Mouse (Mus musculus): Measurements from ENCODE around the gene Trcg1. TPM values are rescaled to one million over a fixed set of nuclear protein-coding genes. Genes with fewer than 3 reads are reported as not detected.

Trcg1 gene
- polyA plus RNA-seq, 1 experiment, result not detected

- H3K27ac ChIP-seq (ENCODE audit: insufficient read depth, low read length), result no peak overlapping the region
- no peaks in the 10 kb centered on the region for H3K27me3 ChIP-seq (ENCODE audit: control insufficient read depth, insufficient read depth, low read length)
- DNase-seq, result no peak
- no peak for TF ChIP-seq POLR2A (IDR thresholded peaks at IDR 0.05; ENCODE audit: borderline replicate concordance, insufficient read depth, low read length)
- TF ChIP-seq CTCF (IDR thresholded peaks at IDR 0.05; ENCODE audit: borderline replicate concordance, insufficient read depth, low read depth, low read length), result no peak
- no peaks in the 10 kb centered on the region for H3K4me1 ChIP-seq (ENCODE audit: control insufficient read depth, insufficient read depth, low read length)
- 72% methylated on average over 5 of the region's 5 CpGs for WGBS
- no peak overlapping the region for H3K4me3 ChIP-seq (replicated peaks; ENCODE audit: insufficient read depth, low read depth, low read length)
Observed at GRCm38 (mm10) chr9:57227203-57227602, 9.2 kb upstream of the Trcg1 start.

GRCm38 (mm10) chr9:57228186-57228585, 8.2 kb upstream of the Trcg1 start:
- TF ChIP-seq POLR2A (IDR thresholded peaks at IDR 0.05; ENCODE audit: borderline replicate concordance, insufficient read depth, low read length) (no peak), CTCF (IDR thresholded peaks at IDR 0.05; ENCODE audit: borderline replicate concordance, insufficient read depth, low read depth, low read length) (no peak)
- Histone ChIP-seq H3K27ac (ENCODE audit: insufficient read depth, low read length) (no peak overlapping the region), H3K4me1 (ENCODE audit: control insufficient read depth, insufficient read depth, low read length) (no peaks in the 10 kb centered on the region), H3K4me3 (replicated peaks; ENCODE audit: insufficient read depth, low read depth, low read length) (no peak overlapping the region), H3K27me3 (ENCODE audit: control insufficient read depth, insufficient read depth, low read length) (no peaks in the 10 kb centered on the region)
- no peak for DNase-seq
- 66% methylated on average over 4 of the region's 4 CpGs for WGBS

DNA sequence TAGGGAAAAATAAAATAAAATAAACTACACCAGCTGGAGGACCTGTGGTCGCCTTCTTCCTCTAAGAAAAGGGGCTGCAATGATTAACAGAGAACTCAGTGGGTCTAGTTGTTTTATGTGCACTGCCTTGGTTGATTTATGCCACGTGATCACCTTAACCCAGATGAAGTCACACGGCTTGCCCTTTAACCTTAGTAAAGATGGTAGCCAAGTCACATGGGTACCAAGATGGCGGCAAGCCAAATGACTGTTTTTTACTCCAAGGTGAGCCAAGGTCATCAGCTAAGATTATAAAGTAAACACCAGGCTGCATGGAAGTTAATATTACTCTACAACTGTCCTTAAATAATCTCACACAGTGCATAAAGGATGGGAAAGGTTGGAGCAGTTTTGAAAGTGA, 6.6 kb upstream of the Trcg1 start:
- Histone ChIP-seq H3K4me3 (replicated peaks; ENCODE audit: insufficient read depth, low read depth, low read length) (no peak overlapping the region), H3K27ac (ENCODE audit: insufficient read depth, low read length) (no peak overlapping the region), H3K4me1 (ENCODE audit: control insufficient read depth, insufficient read depth, low read length) (no peaks in the 10 kb centered on the region), H3K27me3 (ENCODE audit: control insufficient read depth, insufficient read depth, low read length) (no peaks in the 10 kb centered on the region)
- TF ChIP-seq POLR2A (IDR thresholded peaks at IDR 0.05; ENCODE audit: borderline replicate concordance, insufficient read depth, low read length) (no peak), CTCF (IDR thresholded peaks at IDR 0.05; ENCODE audit: borderline replicate concordance, insufficient read depth, low read depth, low read length) (no peak)
- DNase-seq, result no peak
- WGBS, result 68% methylated on average over 4 of the region's 4 CpGs

GRCm38 (mm10) chr9:57230146-57230783, 6.1 kb upstream of the Trcg1 start:
- no peak overlapping the region for H3K27ac ChIP-seq (ENCODE audit: insufficient read depth, low read length)
- no peak for DNase-seq
- no peak for TF ChIP-seq CTCF (IDR thresholded peaks at IDR 0.05; ENCODE audit: borderline replicate concordance, insufficient read depth, low read depth, low read length)
- no peak for TF ChIP-seq POLR2A (IDR thresholded peaks at IDR 0.05; ENCODE audit: borderline replicate concordance, insufficient read depth, low read length)
- H3K4me3 ChIP-seq (replicated peaks; ENCODE audit: insufficient read depth, low read depth, low read length), result no peak overlapping the region
- H3K27me3 ChIP-seq (ENCODE audit: control insufficient read depth, insufficient read depth, low read length), result no peaks in the 10 kb centered on the region
- H3K4me1 ChIP-seq (ENCODE audit: control insufficient read depth, insufficient read depth, low read length), result no peaks in the 10 kb centered on the region
- WGBS, result 76% methylated on average over 9 of the region's 9 CpGs

- Histone ChIP-seq H3K4me3 (replicated peaks; ENCODE audit: insufficient read depth, low read depth, low read length) (no peak overlapping the region), H3K4me1 (ENCODE audit: control insufficient read depth, insufficient read depth, low read length) (no peaks in the 10 kb centered on the region), H3K27ac (ENCODE audit: insufficient read depth, low read length) (no peak overlapping the region), H3K27me3 (ENCODE audit: control insufficient read depth, insufficient read depth, low read length) (no peaks in the 10 kb centered on the region)
- DNase-seq, result no peak
- 74% methylated on average over 8 of the region's 8 CpGs for WGBS
- no peak for TF ChIP-seq POLR2A (IDR thresholded peaks at IDR 0.05; ENCODE audit: borderline replicate concordance, insufficient read depth, low read length)
- no peak for TF ChIP-seq CTCF (IDR thresholded peaks at IDR 0.05; ENCODE audit: borderline replicate concordance, insufficient read depth, low read depth, low read length)
Observed at GRCm38 (mm10) chr9:57231536-57232255, 4.7 kb upstream of the Trcg1 start.

DNA sequence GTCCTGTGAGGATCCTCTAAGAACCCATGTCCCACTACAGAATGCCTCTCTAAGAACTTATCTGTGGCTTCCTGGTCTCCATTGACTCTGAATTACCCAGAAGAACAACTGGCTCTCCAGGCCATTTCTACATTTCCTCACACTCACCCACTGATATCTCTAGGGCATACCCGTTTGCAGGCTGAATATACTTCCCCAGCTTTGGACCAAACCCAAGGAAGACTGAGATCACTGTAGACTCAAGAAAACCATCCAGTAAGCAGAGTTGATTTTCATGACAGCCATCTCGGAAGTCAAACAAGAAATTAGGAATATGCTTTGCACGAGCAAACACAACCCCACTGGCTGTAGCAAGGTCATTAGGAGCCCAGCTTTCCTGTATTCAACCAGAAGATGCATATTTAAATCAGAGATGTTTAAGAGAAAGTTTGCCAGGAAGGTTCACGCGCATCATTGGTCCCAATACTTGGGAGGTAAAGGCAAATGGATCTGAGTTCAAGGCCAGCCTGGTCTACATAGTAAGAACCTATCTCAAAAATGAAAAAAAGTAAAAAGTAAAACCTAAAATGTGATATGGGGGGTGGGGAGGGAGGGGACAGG, 3.9 kb upstream of the Trcg1 start:
- WGBS, result 82% methylated on average over 5 of the region's 5 CpGs
- no peak overlapping the region for H3K4me3 ChIP-seq (replicated peaks; ENCODE audit: insufficient read depth, low read depth, low read length)
- no peak for DNase-seq
- H3K27me3 ChIP-seq (ENCODE audit: control insufficient read depth, insufficient read depth, low read length), result no peaks in the 10 kb centered on the region
- H3K27ac ChIP-seq (ENCODE audit: insufficient read depth, low read length), result no peak overlapping the region
- H3K4me1 ChIP-seq (ENCODE audit: control insufficient read depth, insufficient read depth, low read length), result no peaks in the 10 kb centered on the region
- TF ChIP-seq CTCF (IDR thresholded peaks at IDR 0.05; ENCODE audit: borderline replicate concordance, insufficient read depth, low read depth, low read length), result no peak
- TF ChIP-seq POLR2A (IDR thresholded peaks at IDR 0.05; ENCODE audit: borderline replicate concordance, insufficient read depth, low read length), result no peak

DNA sequence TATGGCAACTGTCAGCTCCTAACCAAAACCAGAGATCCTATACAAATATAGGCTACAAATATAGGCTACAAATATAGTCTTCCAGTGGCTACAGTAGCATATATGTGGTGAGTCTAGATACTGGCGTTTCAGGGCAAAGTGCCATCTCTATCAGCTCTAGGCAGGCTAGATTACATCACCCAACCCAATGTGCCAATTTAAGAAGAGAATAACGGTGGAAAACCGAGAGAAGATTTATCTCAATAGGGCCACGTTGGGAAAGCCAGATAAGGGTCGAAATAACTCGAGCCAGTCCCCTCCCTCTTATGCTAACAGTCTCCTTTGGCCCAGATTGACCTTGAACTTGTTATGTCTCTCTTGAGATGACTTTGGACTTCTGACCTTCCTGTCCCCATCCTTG, 3.2 kb upstream of the Trcg1 start:
- TF ChIP-seq POLR2A (IDR thresholded peaks at IDR 0.05; ENCODE audit: borderline replicate concordance, insufficient read depth, low read length) (no peak), CTCF (IDR thresholded peaks at IDR 0.05; ENCODE audit: borderline replicate concordance, insufficient read depth, low read depth, low read length) (no peak)
- WGBS, result 79% methylated on average over 6 of the region's 6 CpGs
- DNase-seq, result no peak
- H3K4me3 ChIP-seq (replicated peaks; ENCODE audit: insufficient read depth, low read depth, low read length), result no peak overlapping the region
- H3K4me1 ChIP-seq (ENCODE audit: control insufficient read depth, insufficient read depth, low read length), result no peaks in the 10 kb centered on the region; the same call in 1 of the 2 replicates
- H3K27ac ChIP-seq (ENCODE audit: insufficient read depth, low read length), result no peak overlapping the region
- no peaks in the 10 kb centered on the region for H3K27me3 ChIP-seq (ENCODE audit: control insufficient read depth, insufficient read depth, low read length)

DNA sequence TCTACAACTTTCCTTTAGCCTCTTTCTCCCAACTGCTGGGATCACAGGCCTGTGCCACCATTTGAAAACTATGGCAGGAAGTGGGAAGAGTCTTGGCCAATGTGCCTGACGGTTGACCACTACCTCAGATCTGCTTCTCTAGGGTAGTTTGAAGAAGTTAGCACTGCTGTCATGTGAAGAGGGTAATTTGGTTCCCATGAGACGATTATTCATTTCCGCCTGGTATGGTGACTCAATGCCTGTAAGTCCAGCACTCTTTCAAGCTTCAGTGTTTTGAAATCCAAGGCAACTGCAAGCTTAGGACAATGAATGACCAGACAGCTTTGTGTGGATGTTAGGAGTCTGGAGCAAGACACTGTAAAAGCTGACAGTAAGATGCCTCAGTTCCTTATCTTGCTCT, 2.6 kb upstream of the Trcg1 start:
- Histone ChIP-seq H3K27me3 (ENCODE audit: control insufficient read depth, insufficient read depth, low read length) (no peaks in the 10 kb centered on the region), H3K4me3 (replicated peaks; ENCODE audit: insufficient read depth, low read depth, low read length) (no peak overlapping the region), H3K4me1 (ENCODE audit: control insufficient read depth, insufficient read depth, low read length) (no peaks in the 10 kb centered on the region; the same call in 1 of the 2 replicates), H3K27ac (ENCODE audit: insufficient read depth, low read length) (no peak overlapping the region)
- TF ChIP-seq POLR2A (IDR thresholded peaks at IDR 0.05; ENCODE audit: borderline replicate concordance, insufficient read depth, low read length) (no peak), CTCF (IDR thresholded peaks at IDR 0.05; ENCODE audit: borderline replicate concordance, insufficient read depth, low read depth, low read length) (no peak)
- DNase-seq, result no peak
- 89% methylated on average over 3 of the region's 3 CpGs for WGBS

Data from cerebellum, adult 2 months (tissue).